Mouse (Mus musculus): ENCODE measurements around the gene Brpf1.

Brpf1 gene

DNA sequence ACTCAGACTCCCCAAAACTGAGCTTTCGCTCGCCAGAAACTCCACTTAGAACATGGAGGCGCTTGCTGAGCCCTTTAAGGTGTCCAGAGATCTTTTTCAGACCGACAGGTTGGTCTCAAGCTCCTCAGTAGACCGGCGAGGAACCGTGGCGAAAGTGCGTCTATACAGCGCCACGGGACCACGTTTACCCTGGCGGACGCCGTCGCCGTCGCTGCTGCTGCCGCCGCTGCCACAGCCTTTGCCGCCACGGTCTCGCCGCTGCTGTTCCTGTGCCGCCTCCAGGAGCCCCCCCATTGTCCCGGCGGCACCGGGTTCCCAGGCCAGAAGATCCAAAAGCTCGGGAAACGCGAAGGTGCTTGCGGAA, at the start of gene Brpf1:
Gene Brpf1 (plus strand): TSS at position 152 of the 364 bp plus-strand sequence.
- DNase-seq (ENCODE audit: low read depth, low spot score) = no peak

DNA sequence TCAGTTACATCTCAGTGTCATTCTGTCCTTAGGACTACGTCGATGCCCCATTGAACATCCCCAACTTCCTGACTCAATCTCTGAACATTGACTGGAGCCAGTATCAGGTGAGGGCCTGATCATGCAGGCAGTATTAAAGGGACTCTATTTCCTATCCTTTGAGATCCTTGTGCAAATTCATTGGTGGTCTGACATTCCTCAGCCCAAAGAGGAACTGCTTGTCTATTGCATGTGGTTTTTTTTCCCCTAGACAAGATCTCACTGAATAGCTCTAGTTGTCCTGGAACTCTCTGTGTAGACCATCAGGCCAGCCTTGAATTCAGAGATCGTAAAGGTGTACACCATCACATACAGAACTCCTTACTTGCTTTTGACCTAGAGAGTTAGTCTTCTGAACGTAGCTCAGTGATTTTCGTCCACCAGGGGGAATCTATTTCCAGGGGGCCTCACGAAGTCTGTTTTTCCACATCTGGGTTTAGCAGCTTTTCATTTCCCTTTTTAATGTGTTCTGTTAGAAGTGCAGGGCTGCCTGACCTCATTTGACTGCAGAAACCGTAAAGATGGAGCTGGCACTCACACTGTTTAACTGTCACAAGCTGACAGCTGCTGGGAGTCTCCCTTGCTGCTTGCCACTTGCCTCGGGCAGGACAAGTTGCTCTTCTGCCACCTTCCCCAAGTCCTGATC, 45.6 kb upstream of the Brpf1 start:
- DNase-seq (ENCODE audit: low read depth, low spot score) = no peak

DNA sequence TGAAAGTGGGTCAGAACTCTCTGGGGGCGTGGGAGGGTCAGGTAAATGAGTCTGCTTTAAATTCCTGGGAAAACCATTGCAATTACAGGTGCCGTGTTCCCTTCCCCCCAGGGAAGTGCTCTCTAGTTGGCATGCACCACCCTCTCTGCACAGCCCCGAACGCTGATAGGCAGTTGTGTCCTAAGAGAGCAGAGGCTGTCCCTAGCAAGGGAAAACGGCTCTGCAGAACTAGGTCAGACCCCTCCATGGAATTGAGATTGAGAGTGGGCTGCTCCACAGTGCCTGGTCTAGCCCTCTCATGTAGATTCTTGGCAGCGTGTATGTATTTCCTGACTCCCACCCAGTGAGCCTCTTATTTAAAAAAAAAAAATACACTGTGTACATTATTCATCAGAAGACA, 43.4 kb upstream of the Brpf1 start:
- no peak for DNase-seq (ENCODE audit: low read depth, low spot score)

DNA sequence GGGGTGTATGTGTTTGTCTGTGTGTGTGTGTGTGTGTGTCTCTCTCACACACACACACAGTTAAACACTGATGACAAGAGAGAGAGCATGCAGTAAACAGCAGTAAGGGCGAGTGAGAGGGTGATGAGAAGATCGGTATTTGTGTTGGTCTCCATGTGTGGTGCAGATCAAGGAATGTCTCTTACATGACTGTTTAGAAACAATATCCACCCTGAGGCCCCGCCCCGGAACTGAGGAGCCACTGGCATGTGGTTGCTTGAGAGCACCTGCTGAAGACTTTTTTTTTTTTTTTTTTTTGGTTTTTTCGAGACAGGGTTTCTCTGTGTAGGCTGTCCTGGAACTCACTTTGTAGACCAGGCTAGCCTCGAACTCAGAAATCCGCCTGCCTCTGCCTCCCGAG, 42.5 kb upstream of the Brpf1 start:
- peak; percentile 25 for DNase-seq (ENCODE audit: low read depth, low spot score)

DNA sequence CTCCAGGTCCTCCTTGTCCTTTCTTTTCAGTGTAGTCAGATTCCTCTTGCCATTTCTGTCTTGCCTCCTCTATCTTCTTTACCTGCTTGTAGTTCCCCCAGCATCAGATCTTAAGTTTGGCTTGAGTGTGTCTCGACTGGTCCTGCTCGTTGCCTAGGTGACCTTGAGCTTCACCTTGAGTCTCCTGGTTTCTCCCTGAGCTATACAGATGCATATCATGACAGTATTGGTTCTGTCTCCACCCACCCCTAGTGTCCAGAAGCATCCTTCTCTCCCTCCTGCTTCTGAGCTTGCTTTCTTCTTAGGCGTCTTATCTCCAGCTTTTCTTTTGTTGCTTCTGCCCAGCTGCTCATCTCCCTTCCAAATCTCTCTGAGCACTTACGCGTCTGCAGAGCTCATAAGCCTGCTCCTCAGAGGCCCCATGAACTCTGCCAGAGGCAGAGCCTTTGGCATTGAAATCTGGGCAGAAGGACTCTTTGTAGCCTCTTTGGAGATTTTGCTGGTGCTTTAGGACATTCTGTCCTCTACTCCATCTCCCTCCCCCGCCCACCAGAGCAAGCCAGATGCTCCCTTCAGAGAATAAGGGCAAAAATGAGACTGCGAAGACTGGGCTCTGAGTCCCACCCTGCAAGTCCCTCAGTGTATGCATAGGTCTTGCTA, 39.8 kb upstream of the Brpf1 start:
- DNase-seq (ENCODE audit: low read depth, low spot score) = peak; percentile 78

DNA sequence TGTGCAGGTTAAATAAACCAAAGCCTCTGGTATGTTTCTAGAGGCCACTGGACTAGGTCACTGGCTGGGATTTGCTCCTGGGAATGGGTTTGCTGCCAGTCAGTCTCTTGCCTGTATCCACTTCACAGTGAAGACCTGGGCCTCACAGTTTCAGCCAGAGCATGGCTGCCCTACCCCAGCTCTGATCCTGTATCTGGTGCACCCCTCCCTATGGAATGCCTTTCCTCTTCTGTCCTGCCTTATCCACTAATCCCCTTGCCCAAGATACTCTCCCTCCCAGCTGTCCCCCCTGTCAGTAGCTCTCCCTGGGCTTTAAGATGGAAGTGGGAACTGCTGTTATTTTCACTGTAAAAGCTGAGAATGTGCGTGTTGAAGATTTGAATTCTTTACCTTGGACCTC, 38.9 kb upstream of the Brpf1 start:
- no peak for DNase-seq (ENCODE audit: low read depth, low spot score)

DNA sequence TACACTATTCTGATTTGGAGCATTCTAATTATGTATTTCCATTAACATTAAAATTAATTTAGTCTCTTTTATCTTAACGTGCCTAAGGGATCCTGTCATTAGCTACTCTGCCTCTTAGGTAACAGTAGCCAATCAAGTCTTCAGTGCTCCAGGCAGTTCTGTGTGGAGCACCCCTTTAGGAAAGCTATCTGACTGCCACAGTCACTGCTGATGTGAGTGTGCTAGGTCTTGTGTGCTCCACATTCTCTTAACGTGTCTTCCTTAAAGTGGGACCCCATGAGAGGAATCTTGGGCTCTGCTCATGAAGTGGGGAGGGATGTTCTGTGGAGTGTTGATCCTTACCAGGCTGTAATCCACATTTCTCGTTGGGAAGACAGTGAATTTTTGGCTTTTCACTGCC, 34.6 kb upstream of the Brpf1 start:
- DNase-seq (ENCODE audit: low read depth, low spot score) = no peak

DNA sequence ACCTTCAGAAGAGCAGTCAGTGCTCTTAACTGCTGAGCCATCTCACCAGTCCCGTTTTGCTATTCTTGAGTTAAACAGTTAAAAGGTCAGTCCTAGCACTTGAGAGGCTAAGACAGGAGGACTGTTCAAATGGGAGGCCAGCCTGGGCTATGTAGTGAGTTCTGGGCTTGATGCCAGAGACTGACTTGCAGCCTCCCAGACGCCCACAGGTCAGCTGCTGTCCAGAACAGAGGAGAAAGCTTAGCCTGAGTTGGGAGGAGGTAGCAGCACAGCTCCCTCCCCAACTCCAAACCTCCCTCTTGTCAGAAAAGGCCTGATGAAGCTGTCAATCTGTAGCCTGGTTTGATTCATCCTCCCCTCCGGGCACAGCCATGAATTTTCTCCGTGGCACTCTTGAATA, 30.1 kb upstream of the Brpf1 start:
- no peak for DNase-seq (ENCODE audit: low read depth, low spot score)

DNA sequence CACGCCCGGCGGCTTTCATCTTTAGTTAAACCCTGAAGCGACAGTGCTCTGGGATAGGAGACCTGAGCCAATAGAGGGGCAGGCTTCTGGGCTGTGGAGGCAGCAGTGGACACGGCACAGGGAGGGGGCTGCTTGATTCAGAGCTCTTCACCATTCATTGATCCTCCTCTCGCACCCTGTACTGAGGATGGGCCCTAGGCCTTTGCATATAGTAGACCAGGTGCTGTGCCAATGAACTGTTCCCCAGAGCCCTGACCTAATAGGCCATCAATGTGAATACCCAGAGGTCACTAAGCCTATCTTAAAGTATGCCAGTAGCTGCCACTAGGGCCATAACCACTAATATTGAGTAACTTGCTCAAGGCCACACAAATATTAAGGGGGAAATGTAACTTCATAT, 25.3 kb upstream of the Brpf1 start:
- no peak for DNase-seq (ENCODE audit: low read depth, low spot score)

DNA sequence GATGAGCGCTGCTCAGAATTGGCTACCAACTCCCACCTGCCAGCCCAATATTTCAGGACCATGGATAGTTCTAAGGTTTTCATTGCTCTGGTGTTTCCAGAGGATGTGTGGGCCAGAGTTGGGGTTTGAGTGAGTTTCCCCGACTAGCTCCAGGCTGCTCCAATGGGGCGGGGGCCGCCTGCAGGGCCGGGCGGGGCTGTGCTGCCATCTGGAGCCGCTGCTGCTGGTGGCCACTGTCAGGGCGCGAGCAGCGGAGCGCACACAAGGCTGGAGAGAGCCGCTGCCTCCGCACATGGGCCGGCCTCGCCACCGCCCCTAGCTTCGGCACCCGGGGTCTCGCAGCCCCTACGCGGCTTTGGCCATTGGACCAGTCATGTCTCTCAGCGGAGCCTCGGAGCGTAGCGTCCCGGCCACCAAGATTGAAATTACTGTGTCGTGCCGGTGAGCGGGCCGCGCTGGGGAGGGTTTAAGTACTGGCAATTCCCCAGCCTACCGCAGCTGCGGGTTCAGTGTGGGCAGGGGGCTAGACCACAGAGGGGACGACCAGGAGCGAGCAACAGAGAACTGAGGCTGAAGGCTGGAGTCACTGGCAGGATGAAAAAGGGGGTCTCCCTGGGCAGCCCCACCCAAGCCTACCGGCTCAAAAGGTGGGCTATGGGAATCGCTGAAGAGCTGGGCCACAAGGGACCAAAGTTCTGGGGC, 24.7 kb upstream of the Brpf1 start, which contains the start of gene Cpne9:
Gene Cpne9 (plus strand): TSS at position 207 of the 702 bp plus-strand sequence.
- peak; percentile 82 for DNase-seq (ENCODE audit: low read depth, low spot score)

DNA sequence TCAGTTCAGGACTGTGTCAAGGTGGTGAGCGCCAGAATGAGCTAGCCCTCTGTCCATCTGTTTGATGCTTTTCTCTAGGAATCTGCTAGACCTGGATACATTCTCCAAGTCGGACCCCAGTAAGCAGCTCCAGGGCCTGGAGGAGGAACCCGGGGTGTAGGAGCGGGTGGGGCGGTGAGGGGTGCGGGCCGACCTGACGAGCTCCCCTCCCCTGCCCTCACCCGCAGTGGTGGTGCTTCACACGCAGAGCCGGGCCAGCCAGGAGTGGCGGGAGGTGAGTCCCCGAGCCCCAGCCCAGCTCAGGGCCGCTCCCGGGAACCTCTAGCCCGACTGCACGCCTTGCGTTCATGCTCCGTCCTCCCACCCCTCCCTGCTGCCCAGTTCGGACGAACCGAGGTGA, 24.0 kb upstream of the Brpf1 start:
- no peak for DNase-seq (ENCODE audit: low read depth, low spot score)

DNA sequence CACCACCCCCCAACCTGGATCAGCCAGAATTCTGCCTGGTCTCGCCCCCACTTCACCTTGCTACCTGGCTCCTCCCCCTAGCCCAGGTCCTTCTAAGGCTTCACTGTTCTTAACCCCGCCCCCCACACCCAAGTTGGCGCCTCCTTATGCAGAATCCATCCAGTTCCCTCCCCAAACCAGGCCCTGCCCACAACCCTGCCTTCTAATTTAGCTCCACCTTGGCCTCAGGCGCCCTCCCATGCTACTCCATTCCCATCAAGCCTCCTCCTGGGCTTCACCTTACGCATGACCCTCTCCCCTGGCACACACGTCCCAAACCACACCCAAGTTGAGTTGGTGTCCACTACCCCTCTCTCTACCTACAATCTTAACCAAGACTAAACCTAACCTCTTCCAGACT, 23.4 kb upstream of the Brpf1 start:
- peak; percentile 96 for DNase-seq (ENCODE audit: low read depth, low spot score)

DNA sequence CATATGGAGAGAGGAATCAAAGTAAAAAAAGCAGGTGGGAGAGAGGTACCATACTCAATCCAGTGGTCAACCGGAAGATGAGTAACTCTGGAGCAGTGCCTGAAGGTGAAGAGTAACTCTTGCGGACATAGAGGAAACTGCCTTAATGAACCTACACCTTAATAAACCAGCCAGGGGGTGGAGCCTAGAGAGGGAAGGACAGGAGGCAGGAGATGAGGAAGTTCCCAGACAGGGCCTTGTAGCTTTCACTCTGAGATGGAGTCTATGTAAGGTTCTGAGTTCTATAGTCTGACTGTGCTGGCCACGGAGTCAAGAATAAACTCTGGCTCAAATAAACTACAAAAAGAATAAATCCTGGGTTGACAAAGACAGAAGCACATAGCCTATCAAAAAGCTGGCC, 22.0 kb upstream of the Brpf1 start:
- DNase-seq (ENCODE audit: low read depth, low spot score) = no peak

DNA sequence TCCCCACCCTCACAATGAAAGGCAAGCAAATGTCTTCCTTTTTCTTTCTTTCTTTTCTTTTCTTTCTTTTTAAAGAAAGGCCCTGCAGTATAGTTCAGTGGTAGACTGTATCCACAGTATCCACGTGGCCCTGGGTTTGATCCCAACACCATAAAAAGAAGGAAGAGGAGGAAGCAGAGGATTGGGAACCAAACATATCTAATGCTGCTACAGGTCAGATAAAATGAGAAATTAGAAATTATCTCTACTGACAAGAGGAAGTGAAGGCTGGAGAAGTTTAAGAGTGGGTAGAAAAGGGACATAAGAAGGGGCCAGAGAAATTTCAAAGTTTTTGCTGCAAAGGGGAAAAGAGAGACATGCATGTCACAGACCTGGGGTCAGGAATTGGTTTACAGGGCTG, 20.6 kb upstream of the Brpf1 start:
- DNase-seq (ENCODE audit: low read depth, low spot score) = no peak

DNA sequence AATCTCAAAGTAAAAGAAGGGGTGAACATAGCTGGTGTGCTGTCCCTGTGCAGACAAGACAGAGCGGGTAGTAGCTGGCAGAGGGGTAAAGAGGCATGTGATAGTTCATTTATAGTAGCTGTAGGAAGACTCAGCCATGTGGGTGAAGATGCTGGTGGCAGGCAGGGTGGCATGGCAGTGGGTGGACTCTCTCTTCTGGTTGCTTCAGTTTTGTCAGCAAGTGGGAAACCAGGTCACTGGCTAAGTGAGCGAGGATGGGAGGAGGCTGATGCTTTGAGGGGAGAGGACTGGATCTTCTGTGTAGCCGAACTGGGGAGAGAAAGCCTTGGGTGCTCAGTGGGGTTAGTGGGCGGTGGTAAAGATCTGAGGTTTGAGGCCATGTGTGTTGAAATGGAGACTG, 19.7 kb upstream of the Brpf1 start:
- no peak for DNase-seq (ENCODE audit: low read depth, low spot score)

DNA sequence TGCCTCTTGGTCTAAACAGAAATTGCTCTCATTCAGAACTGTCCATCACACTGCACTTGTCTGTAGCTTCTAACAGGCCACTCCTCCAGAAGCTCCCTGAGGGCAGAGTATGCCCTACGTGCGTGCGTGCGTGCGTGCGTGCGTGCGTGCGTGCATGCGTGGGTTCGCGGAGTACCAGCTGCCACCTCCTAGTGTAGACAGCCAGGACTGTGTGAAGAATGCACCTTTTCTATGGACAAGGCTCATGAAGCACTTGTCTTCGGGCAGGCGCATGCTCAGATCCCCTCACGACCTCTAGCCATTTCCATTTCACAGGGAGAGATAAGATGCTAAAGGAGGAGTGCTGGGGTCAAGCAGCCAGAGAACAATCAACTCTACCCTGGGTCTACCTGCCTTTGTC, 17.6 kb upstream of the Brpf1 start:
- peak; percentile 87 for DNase-seq (ENCODE audit: low read depth, low spot score)

DNA sequence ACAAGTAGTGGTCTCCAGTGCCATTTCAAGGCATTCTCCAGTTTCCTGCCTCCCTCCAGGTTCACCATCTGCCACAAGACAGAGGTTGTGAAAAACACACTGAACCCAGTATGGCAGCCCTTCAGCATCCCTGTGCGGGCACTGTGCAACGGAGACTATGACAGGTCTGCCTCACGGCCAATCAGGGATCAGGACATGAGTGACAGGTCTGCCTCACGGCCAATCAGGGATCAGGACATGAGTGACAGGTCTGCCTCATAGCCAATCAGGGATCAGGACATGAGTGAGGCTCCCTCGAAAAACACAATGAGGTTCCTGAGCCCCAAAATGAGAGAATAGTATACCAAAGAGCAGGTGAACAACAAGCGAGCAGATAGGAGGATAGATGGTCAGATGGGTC, 16.6 kb upstream of the Brpf1 start:
- DNase-seq (ENCODE audit: low read depth, low spot score) = peak; percentile 61

DNA sequence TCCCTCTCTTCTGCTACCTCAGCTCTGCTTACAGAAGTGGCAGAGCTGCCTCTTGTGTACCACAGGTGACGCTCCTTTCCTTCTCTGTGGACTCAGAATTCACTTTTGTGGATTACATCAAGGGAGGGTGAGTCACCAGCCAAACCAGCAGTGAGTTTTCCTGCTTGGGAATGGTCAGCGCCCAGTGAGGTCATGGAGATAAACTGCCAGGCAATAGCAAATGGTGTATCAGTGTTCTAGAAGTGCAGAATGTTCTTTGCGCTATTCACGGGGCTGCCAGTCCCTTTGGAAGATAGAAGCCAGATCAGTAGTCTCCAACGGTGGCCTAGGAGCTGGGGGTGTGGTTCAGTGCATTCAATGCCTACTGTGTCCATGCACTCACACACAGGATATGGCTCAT, 14.0 kb upstream of the Brpf1 start:
- no peak for DNase-seq (ENCODE audit: low read depth, low spot score)

DNA sequence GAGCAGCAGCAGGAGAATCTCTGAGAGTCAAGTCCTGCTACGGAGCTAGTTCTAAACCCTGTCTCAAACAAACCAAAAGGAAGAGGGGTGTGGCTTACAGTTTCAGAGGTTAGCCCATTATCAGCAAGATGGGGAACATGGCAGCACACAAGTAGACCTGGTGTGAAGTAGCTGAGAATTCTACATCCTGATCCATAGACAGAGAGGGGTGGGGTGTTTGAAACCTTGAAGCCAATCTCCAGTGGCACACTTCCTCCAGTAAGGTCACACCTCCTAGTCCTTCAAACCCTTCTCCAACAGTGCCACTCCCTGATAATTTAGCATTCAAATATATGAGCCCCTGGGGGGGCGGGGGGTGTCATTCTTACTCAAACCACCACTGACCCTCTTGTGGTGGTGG, 10.9 kb upstream of the Brpf1 start:
- peak; percentile 37 for DNase-seq (ENCODE audit: low read depth, low spot score)

DNA sequence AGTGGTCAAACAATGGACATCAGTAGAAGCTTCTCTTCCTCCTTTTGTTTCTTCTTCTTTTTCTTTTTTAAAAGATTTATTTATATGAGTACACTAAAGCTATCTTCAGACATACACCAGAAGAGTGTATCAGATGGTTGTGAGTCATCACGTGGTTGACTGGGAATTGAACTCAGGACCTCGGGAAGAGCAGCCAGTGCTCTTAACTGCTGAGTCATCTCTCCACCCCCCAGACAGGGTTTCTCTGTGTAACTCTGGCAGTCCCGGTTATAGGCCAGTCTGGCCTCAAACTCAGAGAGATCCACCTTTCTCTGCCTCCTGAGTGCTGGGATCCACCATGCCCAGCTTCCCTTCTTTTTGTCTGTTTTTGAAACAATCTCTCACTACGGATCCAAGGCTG, 10.3 kb upstream of the Brpf1 start:
- DNase-seq (ENCODE audit: low read depth, low spot score) = peak; percentile 51

DNA sequence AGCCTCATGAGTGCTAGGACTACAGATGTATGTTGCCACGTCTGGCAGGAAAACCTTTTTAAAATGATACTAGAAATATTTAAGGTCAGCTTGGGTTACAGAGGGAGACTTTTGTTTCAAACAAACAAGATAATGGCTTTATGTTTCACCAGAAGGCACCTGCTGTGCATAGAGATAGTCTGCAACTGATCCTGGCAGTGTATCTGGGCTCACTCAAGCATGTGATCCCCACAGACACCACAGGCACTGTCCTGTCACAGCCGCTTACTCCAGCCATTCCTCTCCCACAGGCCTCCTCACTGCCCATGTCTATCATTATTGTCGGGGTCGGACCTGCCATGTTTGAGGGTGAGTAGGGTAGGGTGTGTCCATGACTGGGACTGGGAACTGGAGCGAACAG, 5.6 kb upstream of the Brpf1 start:
- no peak for DNase-seq (ENCODE audit: low read depth, low spot score)

DNA sequence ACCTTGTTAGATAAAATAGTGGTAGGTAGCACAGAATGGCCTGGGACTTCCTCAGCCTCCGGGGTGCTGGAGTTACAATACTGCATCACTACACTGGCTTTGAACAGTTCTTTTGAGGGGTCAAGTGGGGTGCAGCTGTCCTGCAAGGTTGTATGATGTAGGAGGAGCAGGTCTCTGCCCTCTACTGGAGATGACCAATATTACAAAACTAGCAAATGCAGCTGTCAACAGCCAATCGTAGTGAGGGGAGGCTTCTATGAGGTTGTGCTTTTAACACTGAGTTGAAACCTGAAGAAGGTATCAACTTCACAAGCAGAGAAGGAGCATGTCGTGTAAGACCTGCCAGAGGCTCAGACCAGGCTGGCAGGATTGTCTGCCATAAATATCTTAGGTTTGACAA, 4.7 kb upstream of the Brpf1 start:
- peak; percentile 56 for DNase-seq (ENCODE audit: low read depth, low spot score)
